Mouse (Mus musculus) kidney, postnatal 10 days (tissue): ENCODE measurements around the gene Srrm4.
A peak's percentile ranks its signal among the peaks of the same experiment; 100 is the strongest.

Experiments used
- DNase-seq: peaks from one replicate; pipeline ENCODE4 v3.0.0; 2021; ENCODE audit warnings: mixed read lengths

Gene Srrm4

DNA sequence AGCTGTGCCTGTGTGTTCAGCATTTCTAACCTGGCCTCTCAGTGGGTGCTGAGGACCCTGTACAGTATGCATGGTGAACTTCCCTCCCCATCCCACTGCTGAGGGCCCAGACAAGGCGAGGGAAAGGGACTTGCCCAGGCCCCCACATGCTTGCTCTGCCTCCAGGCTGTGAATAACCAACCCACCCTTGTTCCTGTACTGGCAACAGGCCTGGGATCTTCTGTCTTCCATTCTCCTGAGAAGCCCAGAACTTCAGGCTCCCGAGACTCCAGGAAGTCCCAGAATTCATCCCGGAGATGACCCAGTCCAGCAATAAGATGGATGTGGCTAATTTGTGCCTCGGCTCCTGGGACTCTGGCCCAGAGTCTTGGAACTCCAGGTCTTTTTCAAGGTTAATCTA is 105.5 kb downstream of the Srrm4 start:
- DNase-seq, result no peak

DNA sequence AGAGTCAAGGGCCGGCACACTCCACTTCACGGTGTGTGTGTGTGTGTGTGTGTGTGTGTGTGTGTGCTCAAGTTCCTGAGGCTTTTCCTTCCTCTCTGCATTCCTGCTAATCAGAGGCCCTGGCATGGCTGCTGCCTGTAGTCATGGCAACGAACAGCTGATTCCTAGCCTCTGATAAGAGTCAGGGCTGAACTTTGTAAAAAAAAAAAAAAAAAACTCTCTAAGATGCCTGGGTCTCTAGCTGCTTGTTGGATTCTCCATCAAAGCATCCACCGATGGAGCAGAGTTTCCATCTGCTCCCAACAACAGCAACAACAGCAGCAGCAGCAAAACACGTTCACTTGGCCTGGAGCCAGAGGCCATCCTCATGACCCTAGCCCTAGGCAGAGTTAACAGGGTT is 106.5 kb downstream of the Srrm4 start:
- DNase-seq, result peak; percentile 84

- no peak for DNase-seq
Measured at GRCm38 (mm10) chr5:116484236-116484635, 107.4 kb downstream of the Srrm4 start.

- DNase-seq, result no peak
Measured at GRCm38 (mm10) chr5:116478607-116479371, 112.8 kb downstream of the Srrm4 start.

DNA sequence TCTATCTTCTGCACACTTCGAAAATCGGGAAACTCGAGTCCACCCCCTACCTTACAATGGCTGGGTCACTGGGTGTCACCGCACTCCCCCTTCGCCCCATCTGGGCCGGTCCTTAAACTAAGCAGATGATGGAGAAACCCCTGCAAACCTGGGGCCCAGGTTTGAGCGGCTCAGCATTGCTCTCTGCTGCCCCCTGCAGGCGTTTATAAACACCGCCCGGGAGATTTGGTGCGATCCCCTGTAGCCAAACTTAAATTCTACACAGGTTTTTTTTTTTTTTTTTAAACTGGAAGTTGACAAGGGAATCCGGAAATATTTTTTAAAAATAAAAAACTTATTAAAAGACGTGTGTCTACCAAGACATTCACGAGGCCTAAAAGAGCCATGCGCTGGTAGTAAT is 115.6 kb downstream of the Srrm4 start:
- DNase-seq, result peak; percentile 70

GRCm38 (mm10) chr5:116461354-116462042 is 130.1 kb downstream of the Srrm4 start:
- DNase-seq, result no peak

GRCm38 (mm10) chr5:116459970-116460369 is 131.6 kb downstream of the Srrm4 start:
- no peak for DNase-seq

DNA sequence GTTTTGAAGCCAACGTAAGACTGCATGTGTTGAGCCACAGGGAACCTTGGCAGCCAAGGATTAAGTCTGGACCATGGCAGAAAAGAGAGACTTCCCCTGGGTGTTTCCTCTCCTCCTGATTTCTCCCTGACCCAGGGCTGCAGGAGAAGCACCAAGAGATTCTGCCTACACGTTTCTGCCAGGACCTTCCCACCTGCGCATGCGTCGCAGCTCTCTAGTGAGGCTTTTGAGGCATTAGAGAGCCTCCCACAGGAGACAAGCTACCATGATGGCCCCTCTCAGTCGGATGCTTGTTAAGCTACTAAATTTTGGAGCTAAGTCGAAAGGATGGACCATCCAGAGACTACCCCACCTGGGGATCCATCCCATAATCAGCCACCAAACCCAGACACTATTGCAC is 133.8 kb downstream of the Srrm4 start:
- no peak for DNase-seq

- no peak for DNase-seq
Measured at GRCm38 (mm10) chr5:116456796-116457515, 134.7 kb downstream of the Srrm4 start.

GRCm38 (mm10) chr5:116453401-116453851 is 138.2 kb downstream of the Srrm4 start:
- DNase-seq, result peak; percentile 86

DNA sequence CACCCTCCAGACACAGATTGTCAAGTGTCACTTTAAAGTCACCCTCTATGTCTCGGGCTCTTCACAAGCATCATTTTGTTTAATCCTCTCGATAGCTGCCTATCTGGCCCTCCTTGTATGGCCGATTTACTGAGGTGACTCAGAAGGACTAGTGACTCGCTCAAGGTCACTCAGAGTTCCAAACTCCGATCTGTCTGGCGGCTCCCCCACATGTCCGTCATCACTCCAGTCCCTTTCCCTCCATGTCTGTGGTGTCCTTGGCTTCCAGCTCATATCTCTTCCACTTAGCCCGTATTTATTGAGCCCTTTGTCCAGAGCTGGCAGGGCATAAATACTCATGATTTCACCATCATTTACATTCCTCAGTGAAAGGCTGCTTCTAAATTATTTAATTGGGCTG is 140.7 kb downstream of the Srrm4 start:
- DNase-seq, result no peak

DNA sequence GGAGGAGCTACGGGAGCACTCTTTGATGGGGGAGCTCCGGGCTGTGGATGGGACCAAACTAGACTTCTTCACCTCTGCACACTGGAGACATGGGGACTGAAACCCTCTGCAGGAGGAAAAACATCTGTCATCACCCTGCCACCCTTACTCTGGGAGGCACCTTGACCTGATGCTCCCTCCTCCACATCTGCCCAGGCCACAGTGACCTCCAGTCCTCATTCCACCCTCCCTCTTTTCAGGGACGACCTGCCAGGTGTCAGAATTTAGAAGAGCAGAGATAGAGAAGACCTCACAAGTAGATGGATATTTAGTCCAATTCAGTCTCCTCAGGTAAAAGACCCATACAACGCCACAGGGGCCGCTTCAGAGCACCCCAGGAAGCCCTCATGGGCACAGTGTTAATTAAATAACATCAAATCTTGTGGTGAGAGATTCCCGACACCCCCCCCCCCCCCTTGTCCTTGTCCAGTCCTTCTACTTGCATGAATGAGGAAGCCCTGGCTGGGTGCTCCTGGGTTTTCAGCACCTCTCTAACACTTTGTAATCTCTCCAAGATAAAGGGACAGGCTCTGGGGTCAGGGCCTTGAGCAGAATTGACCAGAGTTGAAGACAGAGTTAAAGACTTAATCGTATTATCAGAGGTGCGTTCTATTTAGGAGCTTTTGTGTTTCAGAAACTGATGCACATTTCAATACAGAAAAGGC is 141.9 kb downstream of the Srrm4 start:
- no peak for DNase-seq

DNA sequence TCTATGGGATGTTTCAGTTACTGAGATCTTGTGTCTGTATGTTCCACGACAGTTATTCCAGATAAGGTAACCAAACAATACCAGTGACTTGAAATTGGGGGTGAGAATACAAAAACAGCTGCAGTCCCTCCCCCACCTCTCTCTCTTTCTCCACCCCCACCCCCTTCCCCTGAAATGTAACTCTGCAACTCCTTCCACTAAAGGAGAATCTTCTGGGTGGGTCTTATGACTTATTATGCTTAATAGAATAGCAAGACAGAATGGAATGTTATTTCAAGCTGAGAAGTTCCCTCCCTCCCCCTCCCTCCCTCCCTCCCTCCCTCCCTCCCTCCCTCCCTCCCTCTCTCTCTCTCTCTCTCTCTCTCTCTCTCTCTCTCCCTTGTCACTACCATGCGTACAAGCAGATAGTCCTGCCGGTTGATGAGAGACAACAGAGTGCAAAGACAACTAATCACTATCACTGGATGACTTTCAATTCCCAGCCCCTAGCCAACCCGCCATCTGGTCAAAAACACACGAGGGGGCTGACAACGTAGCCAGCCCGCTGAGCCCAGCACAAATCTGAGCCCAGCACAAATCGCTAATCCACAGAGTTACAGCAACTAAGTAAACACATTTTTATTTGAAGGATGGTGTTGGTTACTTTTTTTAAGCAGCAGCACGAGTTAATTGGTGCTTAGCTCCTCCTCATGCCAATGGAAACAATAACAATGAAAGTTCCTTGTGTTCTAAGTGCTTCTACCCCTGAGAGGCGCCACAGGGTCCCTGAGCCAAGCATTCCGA is 143.0 kb downstream of the Srrm4 start:
- no peak for DNase-seq

- no peak for DNase-seq
Measured at GRCm38 (mm10) chr5:116447821-116448350, 143.7 kb downstream of the Srrm4 start.

GRCm38 (mm10) chr5:116446552-116446951 is 145.1 kb downstream of the Srrm4 start:
- no peak for DNase-seq

DNA sequence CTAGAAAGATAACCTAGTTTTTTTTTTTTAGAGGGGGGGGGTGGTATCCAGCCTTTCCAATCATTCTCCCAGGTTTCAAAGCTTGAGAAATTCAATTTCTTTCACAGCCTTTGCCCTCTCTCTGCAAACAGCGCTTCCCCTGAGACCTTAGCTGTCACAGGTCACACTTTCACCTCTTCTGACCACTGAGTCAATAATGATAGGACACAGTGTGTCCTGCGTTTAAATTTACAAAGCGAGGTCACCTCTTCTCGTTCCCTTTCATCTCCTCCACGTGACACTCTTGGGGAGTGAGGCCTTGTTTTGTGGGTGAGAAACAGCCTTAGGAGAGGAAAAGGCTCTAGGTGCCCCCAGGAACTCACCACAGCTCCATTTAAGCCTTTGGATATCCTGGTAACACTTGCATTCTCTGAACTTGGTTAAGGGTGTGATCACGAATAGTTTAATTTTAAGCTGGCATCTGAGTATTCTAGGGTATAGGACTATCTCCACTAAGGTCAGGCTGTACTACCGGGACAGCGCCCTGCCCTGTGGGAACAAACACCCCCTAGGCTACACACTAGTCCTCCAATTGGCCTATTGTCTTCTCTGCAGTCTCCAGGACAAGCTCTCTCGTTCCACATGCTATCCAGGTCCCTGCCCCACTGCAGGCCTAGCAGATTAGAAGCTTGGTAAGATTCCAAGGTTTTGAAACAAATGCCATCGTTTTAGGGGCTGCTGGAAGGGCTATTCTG is 145.8 kb downstream of the Srrm4 start:
- DNase-seq, result no peak

DNA sequence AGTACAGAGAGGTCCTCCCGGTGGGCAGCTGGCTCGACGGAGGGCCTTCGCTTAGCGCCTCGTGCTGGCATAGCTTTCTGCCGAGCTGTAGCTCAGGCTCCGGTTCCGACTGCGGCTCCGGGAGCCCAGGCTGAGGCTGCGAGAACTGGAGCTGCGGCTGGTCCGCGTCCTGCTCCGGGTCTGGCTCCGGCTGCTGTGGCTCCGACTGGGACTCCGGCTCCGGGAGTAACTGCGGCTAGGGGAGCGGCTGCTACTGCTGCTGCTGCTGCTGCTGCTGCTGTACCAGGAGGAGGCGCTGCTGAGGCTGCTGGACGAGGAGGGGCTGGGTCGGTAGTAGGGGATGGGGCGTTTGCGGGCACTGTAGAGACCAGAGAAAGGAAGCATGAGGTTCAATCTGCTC is 147.1 kb downstream of the Srrm4 start:
- no peak for DNase-seq

DNA sequence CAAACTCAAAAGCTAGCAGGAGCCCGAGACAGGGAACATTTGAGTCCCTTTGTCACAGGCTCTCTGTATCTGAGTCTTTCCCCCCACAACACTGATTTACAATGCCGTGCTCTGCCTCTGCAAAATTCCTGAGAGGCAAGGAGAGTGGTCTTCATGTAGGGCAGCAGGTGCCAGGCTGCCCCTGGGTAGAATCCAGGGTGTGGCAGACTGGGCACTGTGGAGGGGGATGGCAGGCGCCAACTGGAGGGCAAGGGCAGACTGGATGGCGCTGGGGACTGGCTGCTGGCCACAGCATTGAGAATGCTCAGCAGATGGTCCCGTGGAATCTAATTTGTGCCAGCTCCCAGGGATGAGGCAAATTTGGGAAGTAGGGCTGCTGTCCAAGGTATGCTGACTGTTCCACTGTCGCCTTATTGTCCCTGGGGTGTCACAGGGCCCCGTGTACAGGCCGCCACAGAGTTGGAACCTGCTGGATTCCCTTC is 148.1 kb downstream of the Srrm4 start:
- no peak for DNase-seq

GRCm38 (mm10) chr5:116442697-116443458 is 148.7 kb downstream of the Srrm4 start:
- DNase-seq, result no peak

GRCm38 (mm10) chr5:116440251-116440650 is 151.4 kb downstream of the Srrm4 start:
- no peak for DNase-seq
